Mouse (Mus musculus): ENCODE measurements around the gene Zmynd15.

GRCm38 (mm10) chr11:70446756-70447155, 12.5 kb upstream of the Zmynd15 start:
- no peak for TF ChIP-seq CTCF (IDR thresholded peaks at IDR 0.05; ENCODE audit: low read depth)
- no peak for TF ChIP-seq EP300 (IDR thresholded peaks at IDR 0.05; ENCODE audit: low read depth)

Data from heart, postnatal 0 days (tissue).